Mouse (Mus musculus) ES-Bruce4 (cell line): ENCODE measurements around the gene Zfp423.

Experiments
- CTCF ChIP-seq: IDR thresholded peaks from one replicate; pipeline ENCODE4 v1.8.1; 2011; ENCODE audit warnings: low read depth, low read length
- EP300 ChIP-seq: IDR thresholded peaks from 2 replicates; pipeline ENCODE4 v1.6.1; 2011; ENCODE audit warnings: low read depth, low read length; ENCODE audit not compliant: insufficient read depth

DNA sequence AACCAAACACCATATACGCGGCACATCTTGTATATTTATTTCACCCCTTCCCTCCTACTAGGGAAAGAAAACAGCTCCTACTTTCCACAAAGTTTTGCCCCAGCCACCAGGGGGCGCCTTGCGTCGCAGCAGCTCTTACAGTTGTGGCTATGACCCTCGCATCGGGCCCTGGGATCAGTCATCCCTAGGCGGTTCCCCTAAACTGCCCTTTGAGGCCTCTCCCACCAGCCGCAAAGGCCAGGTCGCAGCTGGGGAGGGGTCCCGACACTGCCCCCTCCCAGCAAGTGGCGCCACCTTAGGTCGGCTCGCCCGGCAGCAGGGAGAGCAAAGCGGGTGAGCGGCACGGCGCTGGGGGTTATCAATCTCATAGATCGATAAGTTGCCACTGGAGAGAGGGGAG is 1.7 kb upstream of the Zfp423 start:
- TF ChIP-seq EP300 (no peak), CTCF (peak; percentile 65)
